ENCODE assay signal across 21 mouse cellular contexts in genomic region chr1:138970053-138970452, GRCm38 (mm10). TPM values are rescaled to one million over a fixed set of nuclear protein-coding genes. Genes with fewer than 3 reads are reported as not detected.
DNase-seq lines count a peak whose midpoint lies in the region; ATAC-seq and TF ChIP-seq lines count a peak whose summit lies in the region.
"Had no signal": no experiment of that assay in that cellular context is flagged by ENCODE, and none has a peak within 500 bp of the region (broad histone marks: within the 10 kb centered on the region; RNA-seq: fewer than 3 reads in every experiment).

No protein-coding gene starts in this region.

- H3K36me3 ChIP-seq in heart, embryonic 14.5 days (ENCODE audit: control insufficient read depth, insufficient read depth, low read length) = peaks cover 14% of the 10 kb centered on the region
- H3K36me3 ChIP-seq in heart, embryonic 11.5 days (ENCODE audit: control insufficient read depth, insufficient read depth, low read length) = no peaks in the 10 kb centered on the region
- H3K36me3 ChIP-seq in forebrain, embryonic 16.5 days (ENCODE audit: control insufficient read depth, insufficient read depth) = no peaks in the 10 kb centered on the region
- H3K36me3 ChIP-seq: limb, embryonic 15.5 days had no signal

- no peaks in the 10 kb centered on the region for H3K9me3 ChIP-seq in heart, embryonic 14.5 days (ENCODE audit: control insufficient read depth, low read length)
- H3K9me3 ChIP-seq in heart, embryonic 11.5 days (replicated peaks; ENCODE audit: control insufficient read depth, low read length) = no peaks in the 10 kb centered on the region
- no peaks in the 10 kb centered on the region for H3K9me3 ChIP-seq in forebrain, embryonic 16.5 days (ENCODE audit: control insufficient read depth, low read length)
- H3K9me3 ChIP-seq: forebrain, embryonic 13.5 days; heart, embryonic 12.5 days; hindbrain, embryonic 13.5 days; limb, embryonic 15.5 days; megakaryocyte, embryonic 14.5 days had no signal

- H3K9ac ChIP-seq in heart, embryonic 14.5 days (ENCODE audit: low read length) = no peak overlapping the region
- H3K9ac ChIP-seq in heart, embryonic 11.5 days (ENCODE audit: low read depth, low read length) = no peak overlapping the region
- no peak overlapping the region for H3K9ac ChIP-seq in forebrain, embryonic 16.5 days (replicated peaks; ENCODE audit: low read depth, low read length)
- H3K9ac ChIP-seq: forebrain, embryonic 13.5 days; heart, embryonic 12.5 days; hindbrain, embryonic 13.5 days; limb, embryonic 15.5 days; liver, postnatal 0 days had no signal

- TF ChIP-seq POLR2A in olfactory bulb, adult 2 months (IDR thresholded peaks at IDR 0.05; ENCODE audit: insufficient read depth, low read depth, low read length) = no peak

- no peak for ATAC-seq in heart, embryonic 14.5 days (ENCODE audit: insufficient number of reproducible peaks, insufficient read depth, low FRiP score, low read depth)
- no peak for ATAC-seq in heart, embryonic 11.5 days (replicated peaks; ENCODE audit: insufficient number of reproducible peaks, low FRiP score, low TSS enrichment)
- ATAC-seq in forebrain, embryonic 16.5 days = no peak
- ATAC-seq: forebrain, embryonic 13.5 days; intestine, postnatal 0 days; liver, postnatal 0 days; midbrain, embryonic 16.5 days had no signal

- no peak overlapping the region for H3K4me3 ChIP-seq in heart, embryonic 14.5 days (ENCODE audit: control insufficient read depth in 1 of 2, insufficient read depth in 1 of 2, low read depth in 1 of 2, low read length in 2 of 2)
- H3K4me3 ChIP-seq in heart, embryonic 11.5 days (ENCODE audit: low read depth, low read length) = no peak overlapping the region
- H3K4me3 ChIP-seq in layer of hippocampus, adult 2 months = no peak overlapping the region
- H3K4me3 ChIP-seq in olfactory bulb, adult 2 months (ENCODE audit: insufficient read depth, low read depth, low read length) = no peak overlapping the region
- no peak overlapping the region for H3K4me3 ChIP-seq in forebrain, embryonic 16.5 days (replicated peaks; ENCODE audit: low read length)
- H3K4me3 ChIP-seq: forebrain, embryonic 13.5 days; heart, embryonic 12.5 days; hindbrain, embryonic 13.5 days; limb, embryonic 15.5 days; megakaryocyte, embryonic 14.5 days had no signal

- no peak overlapping the region for H3K4me2 ChIP-seq in heart, embryonic 14.5 days (ENCODE audit: low read length)
- no peak overlapping the region for H3K4me2 ChIP-seq in heart, embryonic 11.5 days
- H3K4me2 ChIP-seq in forebrain, embryonic 16.5 days (ENCODE audit: low read length) = no peak overlapping the region
- H3K4me2 ChIP-seq: forebrain, embryonic 13.5 days; heart, embryonic 12.5 days; hindbrain, embryonic 13.5 days; limb, embryonic 15.5 days had no signal

- peak overlapping the region; percentile 21 to 27; a peak in 2 of 4 replicates for H3K27ac ChIP-seq in heart, embryonic 14.5 days (replicated peaks in 1 of 2; ENCODE audit: control insufficient read depth in 1 of 2, insufficient read depth in 1 of 2, low read depth in 2 of 2, low read length in 2 of 2)
- no peak overlapping the region for H3K27ac ChIP-seq in heart, embryonic 11.5 days (ENCODE audit: low read depth, low read length)
- H3K27ac ChIP-seq in layer of hippocampus, adult 2 months = peak overlapping the region; percentile 32
- peak overlapping the region; percentile 51; the same call in 1 of the 2 replicates for H3K27ac ChIP-seq in olfactory bulb, adult 2 months (ENCODE audit: insufficient read depth, low read depth, low read length)
- no peak overlapping the region for H3K27ac ChIP-seq in forebrain, embryonic 16.5 days (ENCODE audit: low read length)
- H3K27ac ChIP-seq: forebrain, embryonic 13.5 days; hindbrain, embryonic 13.5 days; kidney, postnatal 0 days; limb, embryonic 15.5 days had no signal

- WGBS in heart, embryonic 14.5 days = 64% methylated on average over 4 of the region's 4 CpGs
- WGBS in heart, embryonic 11.5 days (ENCODE audit: insufficient replicate concordance) = 71% methylated on average over 4 of the region's 4 CpGs
- 38% methylated on average over 4 of the region's 4 CpGs for WGBS in olfactory bulb, adult 2 months
- WGBS in forebrain, embryonic 16.5 days = 77% methylated on average over 4 of the region's 4 CpGs

- peak in 1 of 2 experiments; percentile 46 for DNase-seq in layer of hippocampus, adult 2 months (ENCODE audit: low spot score in 2 of 2)
- no peak for DNase-seq in layer of hippocampus, postnatal 36 days
- peak; percentile 76 for DNase-seq in brain, adult 2 months (ENCODE audit: low read depth, low spot score)
- DNase-seq: adrenal gland, postnatal 14 days; cerebellum, adult 18-20 months; cerebellum, postnatal 36 days; liver, postnatal 0 days; lung, postnatal 14 days; thymus, adult 18-20 months had no signal

- peaks cover 6 to 19% of the 10 kb centered on the region in 2 experiments for H3K4me1 ChIP-seq in heart, embryonic 14.5 days (ENCODE audit: control insufficient read depth in 2 of 2, insufficient read depth in 2 of 2, low read length in 2 of 2)
- peaks cover 10% of the 10 kb centered on the region for H3K4me1 ChIP-seq in heart, embryonic 11.5 days (ENCODE audit: control insufficient read depth, insufficient read depth, low read length)
- no peaks in the 10 kb centered on the region for H3K4me1 ChIP-seq in olfactory bulb, adult 2 months (ENCODE audit: control insufficient read depth, insufficient read depth, low read length)
- 0 out of 2 replicates have a peak, but pooled peaks cover 3% of the 10 kb centered on the region for H3K4me1 ChIP-seq in forebrain, embryonic 16.5 days (replicated peaks; ENCODE audit: control insufficient read depth, insufficient read depth, low read length)
- H3K4me1 ChIP-seq: forebrain, embryonic 13.5 days; hindbrain, embryonic 13.5 days had no signal

- no peaks in the 10 kb centered on the region for H3K27me3 ChIP-seq in heart, embryonic 14.5 days (ENCODE audit: control insufficient read depth, insufficient read depth, low read length)
- no peaks in the 10 kb centered on the region for H3K27me3 ChIP-seq in heart, embryonic 11.5 days (ENCODE audit: control insufficient read depth, insufficient read depth, low read length)
- no peaks in the 10 kb centered on the region for H3K27me3 ChIP-seq in forebrain, embryonic 16.5 days (replicated peaks; ENCODE audit: control insufficient read depth, insufficient read depth, low read length)
- H3K27me3 ChIP-seq: forebrain, embryonic 13.5 days; heart, embryonic 12.5 days; hindbrain, embryonic 13.5 days; limb, embryonic 15.5 days; megakaryocyte, embryonic 14.5 days had no signal

- TF ChIP-seq CTCF in layer of hippocampus, adult 2 months (conservative IDR thresholded peaks at IDR 0.05) = no peak
- TF ChIP-seq CTCF in olfactory bulb, adult 2 months (IDR thresholded peaks at IDR 0.05; ENCODE audit: insufficient read depth, low read depth, low read length) = no peak

RNA-seq across cellular contexts. Expression of gene Dennd1b, which starts 6.8 kb away (rescaled TPM):
- 16.8 and 18.6 TPM in 2 replicates for polyA plus RNA-seq in heart, embryonic 14.5 days (2014; fragmentation: Nextera tagmentation; extraction: Ambion mirVana)
- polyA plus RNA-seq in heart, embryonic 11.5 days (2014; fragmentation: Nextera tagmentation; extraction: Ambion mirVana) = 10.1 and 14.3 TPM in 2 replicates
- 10 to 100 TPM; 56.1 to 59.9 TPM for total RNA-seq in layer of hippocampus, adult 2 months (2021)
- 10 to 100 TPM; 50.2 to 51.4 TPM for total RNA-seq in layer of hippocampus, postnatal 36 days (2021)
- polyA plus RNA-seq in olfactory bulb, adult 2 months (2012; ENCODE audit: insufficient read depth, insufficient read length, low replicate concordance, missing spikeins) = not detected in 2 replicates
- polyA plus RNA-seq in forebrain, embryonic 16.5 days (2015; fragmentation: Nextera tagmentation; extraction: Ambion mirVana) = 7.5 and 9.3 TPM in 2 replicates

Comparison
In these comparisons a context has a peak if more than half of its experiments do, and no peak if none do; other contexts are left out.
1. H3K27ac ChIP-seq: peak in heart, embryonic 14.5 days (2 of 2), layer of hippocampus, adult 2 months (single experiment) and olfactory bulb, adult 2 months (single experiment); none in heart, embryonic 11.5 days (single experiment) and forebrain, embryonic 16.5 days (single experiment).